ENCODE assay signal across 9 mouse cellular contexts in the genomic region with DNA sequence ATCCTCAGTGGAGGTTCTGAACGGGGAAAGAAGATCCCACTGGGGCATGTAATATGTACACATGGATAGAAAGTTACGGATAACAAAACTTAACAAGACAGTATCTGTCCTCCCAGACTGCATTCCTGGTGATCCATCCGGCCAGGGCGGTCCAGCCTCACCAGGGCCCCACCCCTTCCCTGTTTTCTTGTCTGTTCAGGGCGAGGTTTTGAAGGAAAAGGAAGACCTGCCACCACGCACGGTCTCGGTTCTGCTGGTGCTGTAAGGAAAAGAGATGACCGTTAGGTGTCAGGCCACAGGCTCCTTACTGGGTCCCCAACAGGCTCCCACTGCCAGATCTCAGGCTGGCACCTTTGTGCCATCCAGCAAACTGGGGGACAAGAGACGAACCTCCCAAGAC. TPM values are rescaled to one million over a fixed set of nuclear protein-coding genes. Genes with fewer than 3 reads are reported as not detected.
DNase-seq lines count a peak whose midpoint lies in the region; ATAC-seq and TF ChIP-seq lines count a peak whose summit lies in the region.
"Had no signal": no experiment of that assay in that cellular context is flagged by ENCODE, and none has a peak within 500 bp of the region (broad histone marks: within the 10 kb centered on the region; RNA-seq: fewer than 3 reads in every experiment).

No protein-coding gene starts in this region.

- DNase-seq in lung, postnatal 0 days (ENCODE audit: low spot score) = peak; percentile 64
- DNase-seq in lung, adult 18-20 months = no peak
- peak; percentile 65 for DNase-seq in kidney, postnatal 14 days
- no peak for DNase-seq in left cerebral cortex, postnatal 25 days (ENCODE audit: low spot score in 2 of 2)
- DNase-seq in frontal cortex, postnatal 14 days (ENCODE audit: low spot score in 2 of 2) = no peak
- DNase-seq in cerebellum, postnatal 4 days (ENCODE audit: low spot score in 2 of 2) = no peak

- no peak overlapping the region for H3K4me2 ChIP-seq in lung, postnatal 0 days (replicated peaks; ENCODE audit: low read depth, low read length)
- H3K4me2 ChIP-seq in heart, embryonic 14.5 days (ENCODE audit: low read length) = peak overlapping the region; percentile 17; the same call in 1 of the 2 replicates
- 0 out of 2 replicates have a peak overlapping the region, but pooled peaks have one; percentile 1 for H3K4me2 ChIP-seq in stomach, embryonic 14.5 days (replicated peaks; ENCODE audit: low read depth, low read length)

- no peaks in the 10 kb centered on the region for H3K9me3 ChIP-seq in lung, postnatal 0 days (ENCODE audit: low read length)
- no peaks in the 10 kb centered on the region for H3K9me3 ChIP-seq in heart, embryonic 14.5 days (ENCODE audit: control insufficient read depth, low read length)
- H3K9me3 ChIP-seq in stomach, embryonic 14.5 days (ENCODE audit: control insufficient read depth, low read depth, low read length) = no peaks in the 10 kb centered on the region

- H3K4me3 ChIP-seq in lung, postnatal 0 days (ENCODE audit: low read depth, low read length) = no peak overlapping the region
- H3K4me3 ChIP-seq in heart, embryonic 14.5 days (ENCODE audit: control insufficient read depth in 1 of 2, insufficient read depth in 1 of 2, low read depth in 1 of 2, low read length in 2 of 2) = no peak overlapping the region; a peak in 1 of 4 replicates
- H3K4me3 ChIP-seq in stomach, embryonic 14.5 days (ENCODE audit: low read depth, low read length) = no peak overlapping the region
- H3K4me3 ChIP-seq: megakaryocyte, embryonic 14.5 days had no signal

- H3K27ac ChIP-seq in lung, postnatal 0 days (ENCODE audit: low read length) = peak overlapping the region; percentile 82
- peak overlapping the region; percentile 85 to 90 for H3K27ac ChIP-seq in heart, embryonic 14.5 days (replicated peaks in 1 of 2; ENCODE audit: control insufficient read depth in 1 of 2, insufficient read depth in 1 of 2, low read depth in 2 of 2, low read length in 2 of 2)
- peak overlapping the region; percentile 84 for H3K27ac ChIP-seq in stomach, embryonic 14.5 days (ENCODE audit: low read length)

- ATAC-seq in lung, postnatal 0 days = peak; percentile 13; the same call in 1 of the 2 replicates
- no peak for ATAC-seq in heart, embryonic 14.5 days (ENCODE audit: insufficient number of reproducible peaks, insufficient read depth, low FRiP score, low read depth)
- no peak for ATAC-seq in stomach, embryonic 14.5 days (ENCODE audit: insufficient number of reproducible peaks, insufficient read depth, low FRiP score, low read depth)

- intact Hi-C loops in left cerebral cortex, postnatal 25 days (cut with DNase I) = no loop called here

- 36% methylated on average over 9 of the region's 10 CpGs for WGBS in lung, postnatal 0 days
- WGBS in heart, embryonic 14.5 days = 43% methylated on average over 10 of the region's 10 CpGs
- 22% methylated on average over 10 of the region's 10 CpGs for WGBS in stomach, embryonic 14.5 days

- no peak; the same call in 1 of the 2 replicates for TF ChIP-seq EP300 in lung, postnatal 0 days (IDR thresholded peaks at IDR 0.05)

- TF ChIP-seq CTCF in lung, postnatal 0 days (IDR thresholded peaks at IDR 0.05) = no peak; the same call in 1 of the 2 replicates

- H3K36me3 ChIP-seq in lung, postnatal 0 days (ENCODE audit: insufficient read depth, low read length) = no peaks in the 10 kb centered on the region
- peaks cover 21% of the 10 kb centered on the region for H3K36me3 ChIP-seq in heart, embryonic 14.5 days (ENCODE audit: control insufficient read depth, insufficient read depth, low read length)
- H3K36me3 ChIP-seq in stomach, embryonic 14.5 days (ENCODE audit: control insufficient read depth, insufficient read depth, low read length) = peaks cover 4% of the 10 kb centered on the region; the same call in 1 of the 2 replicates

- no peaks in the 10 kb centered on the region for H3K27me3 ChIP-seq in lung, postnatal 0 days (replicated peaks; ENCODE audit: insufficient read depth, low read length)
- no peaks in the 10 kb centered on the region for H3K27me3 ChIP-seq in heart, embryonic 14.5 days (ENCODE audit: control insufficient read depth, insufficient read depth, low read length)
- H3K27me3 ChIP-seq in stomach, embryonic 14.5 days (ENCODE audit: control insufficient read depth, insufficient read depth, low read length) = no peaks in the 10 kb centered on the region

- no peak overlapping the region for H3K9ac ChIP-seq in lung, postnatal 0 days (replicated peaks; ENCODE audit: low read depth)
- peak overlapping the region; percentile 64 for H3K9ac ChIP-seq in heart, embryonic 14.5 days (ENCODE audit: low read length)
- H3K9ac ChIP-seq in stomach, embryonic 14.5 days (replicated peaks; ENCODE audit: low read depth, low read length) = no peak overlapping the region

- peaks cover 41% of the 10 kb centered on the region for H3K4me1 ChIP-seq in lung, postnatal 0 days (ENCODE audit: insufficient read depth, low read depth, low read length)
- peaks cover 47 to 65% of the 10 kb centered on the region in 2 experiments for H3K4me1 ChIP-seq in heart, embryonic 14.5 days (ENCODE audit: control insufficient read depth in 2 of 2, insufficient read depth in 2 of 2, low read length in 2 of 2)
- H3K4me1 ChIP-seq in stomach, embryonic 14.5 days (ENCODE audit: control insufficient read depth, insufficient read depth, low read length) = peaks cover 54% of the 10 kb centered on the region

RNA-seq across cellular contexts. Expression of gene Bmf, which starts 17.1 kb away (rescaled TPM):
- polyA plus RNA-seq in lung, postnatal 0 days (2015; fragmentation: Nextera tagmentation; extraction: Ambion mirVana) = 7.3 and 9.8 TPM in 2 replicates
- 2.1 and 6.3 TPM in 2 replicates for polyA plus RNA-seq in heart, embryonic 14.5 days (2014; fragmentation: Nextera tagmentation; extraction: Ambion mirVana)
- polyA plus RNA-seq in stomach, embryonic 14.5 days (2014; fragmentation: Nextera tagmentation; extraction: Ambion mirVana) = 7.7 and 8.2 TPM in 2 replicates
- 1 to 10 TPM; 2.3 to 4.1 TPM for total RNA-seq in left cerebral cortex, postnatal 25 days (2021)

RNA-seq across cellular contexts. Expression of gene Srp14, which starts 52.9 kb away (rescaled TPM):
- polyA plus RNA-seq in lung, postnatal 0 days (2015; fragmentation: Nextera tagmentation; extraction: Ambion mirVana) = 275 and 277 TPM in 2 replicates
- polyA plus RNA-seq in heart, embryonic 14.5 days (2014; fragmentation: Nextera tagmentation; extraction: Ambion mirVana) = 223 and 239 TPM in 2 replicates
- polyA plus RNA-seq in stomach, embryonic 14.5 days (2014; fragmentation: Nextera tagmentation; extraction: Ambion mirVana) = 221 and 226 TPM in 2 replicates
- total RNA-seq in left cerebral cortex, postnatal 25 days (2021) = 100 to 1,000 TPM; 153 to 154 TPM

Comparison
In these comparisons a context has a peak if more than half of its experiments do, and no peak if none do; other contexts are left out.
1. DNase-seq: peak in lung, postnatal 0 days (single experiment) and kidney, postnatal 14 days (single experiment); none in lung, adult 18-20 months (0 of 2), left cerebral cortex, postnatal 25 days (0 of 2), frontal cortex, postnatal 14 days (0 of 2) and cerebellum, postnatal 4 days (0 of 2).
2. Peak in every context shown above with its lines, with median percentiles within 50 percentile points of each other: H3K27ac ChIP-seq.